Mouse (Mus musculus) heart, postnatal 0 days (tissue): Measurements from ENCODE around the gene Zmiz1.

ENCODE experiments used
- CTCF ChIP-seq: IDR thresholded peaks from 2 replicates; pipeline ENCODE4 v1.5.1; 2016; ENCODE audit warnings: antibody characterized with exemption, control low read depth, low read depth
- EP300 ChIP-seq: IDR thresholded peaks from 2 replicates; pipeline ENCODE4 v1.6.1; 2016; ENCODE audit warnings: antibody characterized with exemption, low read depth

DNA sequence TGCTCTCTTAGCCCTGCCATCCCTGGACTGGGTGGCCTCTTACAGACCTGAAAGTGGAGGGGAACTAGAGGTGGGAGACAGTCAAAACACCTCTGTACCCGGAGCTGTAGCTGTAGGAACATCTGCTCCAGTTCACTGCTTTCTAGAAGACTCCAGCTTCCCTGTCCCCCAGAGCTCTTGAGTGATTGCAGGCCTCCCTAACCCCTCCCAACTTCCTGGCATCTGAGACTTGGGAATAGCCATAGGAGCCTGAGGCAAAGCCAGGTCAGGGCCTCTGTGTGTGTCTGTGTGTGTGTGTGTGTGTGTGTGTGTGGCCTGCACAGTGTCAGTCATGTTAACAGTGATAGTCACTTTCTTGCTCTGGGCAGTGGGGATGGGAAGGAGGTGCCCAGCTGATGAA is 102.7 kb downstream of the Zmiz1 start:
- TF ChIP-seq EP300 (no peak), CTCF (no peak)
